Mouse (Mus musculus) Patski (cell line): ENCODE data around the gene Muc3a. TPM values are rescaled to one million over a fixed set of nuclear protein-coding genes. Genes with fewer than 3 reads are reported as not detected.

Source experiments
- ATAC-seq: fragments of 100-300 bp; one replicate; pipeline ENCODE4 v1.8.0; 2021
- CTCF ChIA-PET: fragments of 350-600 bp; sonication (Branson Sonifier 250); formaldehyde crosslinking; loops from one replicate; lab custom pipeline; 2022; ENCODE audit warnings: inconsistent platforms; lab: Charles Lee
- POLR2A ChIA-PET: fragments of 350-600 bp; sonication (Branson Sonifier 250); formaldehyde crosslinking; loops from one replicate; lab custom pipeline; 2022; ENCODE audit warnings: antibody characterized with exemption, inconsistent platforms; lab: Charles Lee
- DNase-seq: peaks from one replicate; pipeline ENCODE4 v3.0.0-alpha.2; 2011; ENCODE audit warnings: low read depth, low spot score
- H3K27me3 ChIP-seq: fragments of 371-371 bp; one replicate; pipeline ENCODE4 v1.5.1; 2021
- CTCF ChIP-seq: fragments of 100-300 bp; IDR thresholded peaks from one replicate; pipeline ENCODE4 v1.5.1; 2021
- in situ Hi-C: fragments of 300-500 bp; cut with MboI; formaldehyde crosslinking; loops from 3 replicates; pipeline ENCODE4 v1.11.1; 2018; ENCODE audit warnings: low pct_unique_long_range_greater_than_20kb, mixed read lengths
- polyA plus RNA-seq: library from polyadenylated mRNA; unstranded; gene quantifications from one replicate; pipeline ENCODE4 v1.2.3, GENCODE M21; 2021

The Muc3a gene
- polyA plus RNA-seq, result not detected

DNA sequence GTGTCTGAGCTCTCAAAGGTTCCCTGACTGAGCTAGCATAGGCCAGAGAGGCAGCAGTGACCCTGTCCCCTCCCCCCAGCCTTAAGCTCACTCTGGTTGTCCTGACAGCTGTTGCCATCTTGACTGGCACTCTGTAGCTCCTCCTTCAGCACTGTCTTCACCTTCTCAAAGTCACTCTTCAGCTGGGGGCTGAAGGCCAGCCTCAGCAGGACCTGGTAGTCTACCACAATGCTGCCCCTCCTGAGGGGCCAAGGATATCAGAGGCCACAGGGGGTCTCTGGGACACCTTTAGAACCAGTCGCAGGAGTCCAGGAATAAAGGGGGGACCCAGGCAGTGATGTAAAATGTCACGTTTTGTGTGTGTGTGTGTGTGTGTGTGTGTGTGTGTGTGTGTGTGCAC is at the start of gene Muc3a:
TSS of gene Muc3a (minus strand) at position 101 of the 400 bp plus-strand sequence.
- no peak for ATAC-seq
- POLR2A ChIA-PET, result no interaction called here

DNA sequence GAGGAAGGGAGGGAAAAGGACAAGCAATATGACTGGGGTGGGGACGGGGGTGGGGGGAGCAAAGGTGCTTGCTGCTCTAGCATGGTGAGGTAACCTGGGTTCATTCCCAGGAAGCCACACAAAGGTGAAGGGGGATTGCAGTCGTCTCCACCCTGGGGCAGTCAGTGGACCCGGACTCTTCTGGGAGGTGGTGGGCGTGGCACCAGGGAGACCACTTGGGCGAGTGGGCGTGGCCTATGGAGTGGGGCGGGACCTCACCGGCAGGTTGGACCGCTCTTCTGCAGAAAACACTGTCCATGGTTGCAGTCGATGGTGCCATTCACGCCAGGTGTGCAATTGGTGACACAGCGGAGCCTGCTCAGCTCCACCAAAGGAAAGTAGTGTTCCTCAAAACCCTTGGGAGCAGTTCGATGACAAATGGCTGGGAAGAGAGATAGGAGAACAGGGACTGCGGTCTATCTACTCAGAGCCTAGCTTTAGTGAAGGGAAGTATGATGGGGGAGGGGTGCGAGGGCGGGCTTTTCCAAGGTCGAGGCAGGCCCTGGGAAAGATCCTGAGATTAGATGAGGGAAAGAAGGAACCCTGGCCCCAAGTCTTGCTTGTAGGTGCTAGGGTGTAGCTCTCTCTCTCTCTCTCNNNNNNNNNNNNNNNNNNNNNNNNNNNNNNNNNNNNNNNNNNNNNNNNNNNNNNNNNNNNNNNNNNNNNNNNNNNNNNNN is 917 bp downstream of the Muc3a start:
- CTCF ChIA-PET, result no interaction called here
- DNase-seq, result no peak
- ATAC-seq, result no peak
- in situ Hi-C loops, result no loop called here
- POLR2A ChIA-PET, result no interaction called here
- no peak for TF ChIP-seq CTCF
- peaks cover 8% of the 10 kb centered on the region for H3K27me3 ChIP-seq

More for the DNA sequence above, at the start of gene Muc3a:
- in situ Hi-C loops, result no loop called here
- CTCF ChIA-PET, result no interaction called here
- DNase-seq, result no peak
- H3K27me3 ChIP-seq, result peaks cover 2% of the 10 kb centered on the region
- TF ChIP-seq CTCF, result no peak

DNA sequence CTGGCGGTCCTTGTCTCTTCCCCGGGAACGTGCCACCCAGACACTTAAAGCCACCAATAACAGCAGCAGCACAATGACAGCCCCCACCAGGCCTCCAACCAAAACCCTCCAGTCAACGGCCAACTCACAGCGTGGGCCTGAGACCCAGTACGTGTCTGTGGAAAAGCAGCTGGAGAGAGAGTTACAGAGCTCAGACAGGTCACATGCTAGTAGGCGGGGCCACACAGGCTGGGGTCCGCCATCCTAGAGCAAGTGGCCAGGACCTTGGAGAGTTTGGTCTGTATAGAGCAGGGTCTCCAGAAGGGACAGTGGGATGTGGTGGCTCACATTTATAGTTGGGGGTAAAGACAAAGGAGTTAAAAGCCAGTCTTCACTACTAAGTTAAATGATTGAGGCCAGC is 1.5 kb downstream of the Muc3a start:
- in situ Hi-C loops, result no loop called here
- POLR2A ChIA-PET, result no interaction called here
- TF ChIP-seq CTCF, result no peak
- DNase-seq (no peak), ATAC-seq (no peak)
- CTCF ChIA-PET, result no interaction called here
- H3K27me3 ChIP-seq, result peaks cover 9% of the 10 kb centered on the region

- peaks cover 25% of the 10 kb centered on the region for H3K27me3 ChIP-seq
- in situ Hi-C loops, result no loop called here
- TF ChIP-seq CTCF, result no peak
- CTCF ChIA-PET, result no interaction called here
- POLR2A ChIA-PET, result no interaction called here
- ATAC-seq, result no peak
- DNase-seq, result no peak
Measured at GRCm38 (mm10) chr5:137205301-137205700, 6.9 kb downstream of the Muc3a start.

GRCm38 (mm10) chr5:137194488-137195120 is 17.6 kb downstream of the Muc3a start:
- POLR2A ChIA-PET, result no interaction called here
- in situ Hi-C loops, result no loop called here
- CTCF ChIA-PET, result no interaction called here
- ATAC-seq (no peak), DNase-seq (no peak)
- peaks cover 13% of the 10 kb centered on the region for H3K27me3 ChIP-seq
- TF ChIP-seq CTCF, result no peak

GRCm38 (mm10) chr5:137193279-137193952 is 18.8 kb downstream of the Muc3a start:
- DNase-seq, result no peak
- in situ Hi-C loops, result no loop called here
- peaks cover 10% of the 10 kb centered on the region for H3K27me3 ChIP-seq
- ATAC-seq, result no peak
- no peak for TF ChIP-seq CTCF
- CTCF ChIA-PET, result interaction anchor here (1.5 kb wide), 1 partner anchor 20 kb away, joined by 3 read pairs; no protein-coding TSS in a partner anchor
- POLR2A ChIA-PET, result no interaction called here

- TF ChIP-seq CTCF, result no peak
- POLR2A ChIA-PET, result interaction anchor here (0.7 kb wide), 1 partner anchor 350 kb away, joined by 5 read pairs; no protein-coding TSS in a partner anchor
- H3K27me3 ChIP-seq, result peaks cover 4% of the 10 kb centered on the region
- CTCF ChIA-PET, result no interaction called here
- ATAC-seq (no peak), DNase-seq (no peak)
- in situ Hi-C loops, result no loop called here
Measured at GRCm38 (mm10) chr5:137189326-137189725, 22.9 kb downstream of the Muc3a start.

GRCm38 (mm10) chr5:137185362-137185761 is 26.8 kb downstream of the Muc3a start:
- ATAC-seq (no peak), DNase-seq (no peak)
- in situ Hi-C loops, result no loop called here
- TF ChIP-seq CTCF, result no peak
- CTCF ChIA-PET, result interaction anchor here (0.6 kb wide), 1 partner anchor 247 kb away, joined by 3 read pairs; no protein-coding TSS in a partner anchor
- POLR2A ChIA-PET, result no interaction called here
- H3K27me3 ChIP-seq, result no peaks in the 10 kb centered on the region

GRCm38 (mm10) chr5:137179646-137180374 is 32.4 kb downstream of the Muc3a start:
- POLR2A ChIA-PET, result no interaction called here
- TF ChIP-seq CTCF, result no peak

DNA sequence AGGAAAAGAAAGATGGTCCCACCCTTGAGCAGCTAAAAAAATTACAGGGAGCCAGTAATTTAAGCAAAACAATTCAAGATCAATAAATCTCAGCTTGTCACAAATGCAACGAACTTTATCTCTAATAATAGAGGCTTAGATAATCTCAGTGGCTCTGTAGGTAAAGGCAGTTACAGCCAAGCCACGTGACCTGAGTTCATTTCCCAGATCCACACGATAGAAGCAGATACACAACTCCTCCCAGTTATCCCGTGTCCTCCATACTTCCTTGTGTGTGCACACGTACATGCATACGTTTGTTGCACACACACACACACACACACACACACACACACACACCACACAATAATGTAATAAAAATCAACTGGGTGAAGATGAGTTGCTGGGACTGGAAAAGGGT is 38.2 kb downstream of the Muc3a start:
- ChIA-PET POLR2A (no interaction called here), CTCF (interaction anchor here (1.1 kb wide), 1 partner anchor 19 kb away, joined by 3 read pairs; no protein-coding TSS in a partner anchor)
- DNase-seq, result no peak
- no peak for ATAC-seq
- TF ChIP-seq CTCF, result no peak
- in situ Hi-C loops, result no loop called here
- peaks cover 16% of the 10 kb centered on the region for H3K27me3 ChIP-seq

More at GRCm38 (mm10) chr5:137179646-137180374, 32.4 kb downstream of the Muc3a start:
- CTCF ChIA-PET, result no interaction called here
- DNase-seq, result no peak
- in situ Hi-C loops, result no loop called here
- H3K27me3 ChIP-seq, result peaks cover 14% of the 10 kb centered on the region
- ATAC-seq, result no peak
